Mouse (Mus musculus) hindbrain, embryonic 13.5 days (tissue): ENCODE results near the gene Arhgap45. TPM values are rescaled to one million over a fixed set of nuclear protein-coding genes. Genes with fewer than 3 reads are reported as not detected.

Experiments used
- ATAC-seq: fragments of 200-750 bp; cut with Nextera tagmentation; 2 replicates; pipeline ENCODE4 v1.8.0; 2017; ENCODE audit warnings: moderate TSS enrichment; ENCODE audit not compliant: low FRiP score
- H3K27ac ChIP-seq: fragments of 300-500 bp; sonication (generic); 2 replicates; pipeline ENCODE4 v1.5.1; 2015; ENCODE audit warnings: inconsistent platforms, mild to moderate bottlenecking, moderate library complexity
- H3K27me3 ChIP-seq: fragments of 300-500 bp; sonication (generic); 2 replicates; pipeline ENCODE4 v1.6.1; 2015; ENCODE audit warnings: mild to moderate bottlenecking, inconsistent platforms
- H3K36me3 ChIP-seq: fragments of 300-500 bp; sonication (generic); 2 replicates; pipeline ENCODE4 v1.6.1; 2015; ENCODE audit warnings: mild to moderate bottlenecking, inconsistent platforms
- H3K4me1 ChIP-seq: fragments of 300-500 bp; sonication (generic); replicated peaks from 2 replicates; pipeline ENCODE4 v1.6.1; 2015; ENCODE audit warnings: inconsistent platforms
- H3K4me2 ChIP-seq: fragments of 300-500 bp; sonication (generic); 2 replicates; pipeline ENCODE4 v1.6.1; 2015; ENCODE audit warnings: inconsistent platforms, mild to moderate bottlenecking, moderate library complexity
- H3K4me3 ChIP-seq: fragments of 300-500 bp; sonication (generic); 2 replicates; pipeline ENCODE4 v1.5.1; 2015; ENCODE audit warnings: mild to moderate bottlenecking, inconsistent platforms
- H3K9ac ChIP-seq: fragments of 300-500 bp; sonication (generic); 2 replicates; pipeline ENCODE4 v1.6.1; 2015; ENCODE audit warnings: mild to moderate bottlenecking, inconsistent platforms
- H3K9me3 ChIP-seq: fragments of 300-500 bp; sonication (generic); 2 replicates; pipeline ENCODE4 v1.6.1; 2016; ENCODE audit warnings: inconsistent platforms
- WGBS: fragments of 180-500 bp; shearing (Covaris S2); methylation state at CpG from one replicate; pipeline ENCODE4 v1.1.7; 2015; 5-methylcytosine and 5-hydroxymethylcytosine counted together
- polyA plus RNA-seq: library from polyadenylated mRNA; unstranded; fragments of >200 nt; fragmentation: Nextera tagmentation; extraction: Ambion mirVana; gene quantifications from 2 replicates; pipeline ENCODE4 v1.2.1, GENCODE M21; 2015

The Arhgap45 gene
- polyA plus RNA-seq, result 2.5 and 2.8 TPM in 2 replicates

DNA sequence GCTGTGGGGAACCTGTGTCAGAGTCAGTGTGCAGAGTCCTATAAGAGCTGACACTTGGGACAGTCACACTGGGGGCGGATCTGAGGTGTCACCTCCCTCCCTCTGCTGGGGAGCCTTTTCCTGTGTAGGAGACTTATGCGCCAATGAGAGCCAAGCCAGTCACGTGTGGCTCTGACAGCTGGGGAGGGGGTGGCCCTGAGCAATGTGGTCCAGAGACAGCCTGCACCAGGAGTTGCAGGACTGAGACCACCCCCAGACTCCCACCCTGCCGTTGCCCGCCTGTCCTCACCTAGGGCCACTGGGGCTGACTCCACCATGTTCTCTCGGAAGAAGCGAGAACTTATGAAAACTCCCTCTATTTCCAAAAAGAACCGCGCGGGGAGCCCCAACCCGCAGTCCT, at the start of gene Arhgap45:
Gene Arhgap45, plus strand, starts transcription at position 143 of the 400 bp plus-strand sequence.
- no peak within 1 kb of the TSS for H3K27ac ChIP-seq
- peaks cover 4% of the 10 kb centered on the region; the same call in 1 of the 2 replicates for H3K9me3 ChIP-seq
- WGBS, result 73% methylated on average over 11 of the region's 11 CpGs
- H3K4me3 ChIP-seq, result no peak within 1 kb of the TSS
- no peak within 1 kb of the TSS; the same call in 1 of the 2 replicates for H3K9ac ChIP-seq
- H3K27me3 ChIP-seq, result peaks cover 95% of the 10 kb centered on the region
- ATAC-seq, result no peak
- 0 out of 2 replicates have a peak, but pooled peaks cover 6% of the 10 kb centered on the region for H3K4me1 ChIP-seq
- peaks cover 26% of the 10 kb centered on the region for H3K36me3 ChIP-seq
- no peak within 1 kb of the TSS for H3K4me2 ChIP-seq

DNA sequence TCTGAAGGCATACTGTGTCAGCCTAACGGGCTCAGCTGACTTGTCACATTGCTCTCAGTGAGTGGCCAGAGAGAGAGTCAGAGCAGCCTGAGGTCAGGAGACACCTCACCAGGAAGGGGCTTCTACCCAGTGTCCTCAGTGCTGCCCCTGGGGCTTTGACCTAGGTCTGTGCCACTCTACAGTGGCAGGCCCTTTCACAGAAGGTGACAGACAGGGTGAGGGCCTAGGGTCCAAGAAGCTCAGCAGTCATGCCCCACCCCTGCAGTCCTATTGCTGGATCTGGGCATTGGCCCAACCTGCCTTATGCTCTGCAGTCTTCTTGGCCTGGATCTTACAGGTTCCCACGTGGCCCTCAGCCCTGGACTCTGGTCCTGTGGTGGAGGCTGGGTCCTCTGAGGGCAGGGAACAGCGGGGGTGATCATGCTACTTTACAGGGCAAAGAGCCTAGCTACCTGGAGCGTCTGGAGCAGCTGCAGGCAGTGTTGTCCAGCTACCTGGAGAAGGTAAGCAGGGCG, 49.5 kb upstream of the Arhgap45 start:
- Histone ChIP-seq H3K4me3 (no peak overlapping the region), H3K36me3 (peaks cover 64% of the 10 kb centered on the region), H3K9me3 (no peaks in the 10 kb centered on the region), H3K27ac (no peak overlapping the region), H3K9ac (peak overlapping the region; percentile 13; the same call in 1 of the 2 replicates), H3K4me2 (no peak overlapping the region), H3K27me3 (peaks cover 40% of the 10 kb centered on the region), H3K4me1 (peaks cover 10% of the 10 kb centered on the region)
- ATAC-seq, result no peak
- 99% methylated on average over 5 of the region's 5 CpGs for WGBS

- WGBS, result 86% methylated on average over 1 of the region's 1 CpGs
- Histone ChIP-seq H3K9me3 (no peaks in the 10 kb centered on the region), H3K4me2 (no peak overlapping the region), H3K27me3 (peaks cover 52% of the 10 kb centered on the region), H3K27ac (no peak overlapping the region), H3K4me1 (peaks cover 10% of the 10 kb centered on the region), H3K9ac (no peak overlapping the region), H3K4me3 (no peak overlapping the region), H3K36me3 (peaks cover 53% of the 10 kb centered on the region)
- no peak for ATAC-seq
Observed at GRCm38 (mm10) chr10:79968181-79968580, 48.3 kb upstream of the Arhgap45 start.

DNA sequence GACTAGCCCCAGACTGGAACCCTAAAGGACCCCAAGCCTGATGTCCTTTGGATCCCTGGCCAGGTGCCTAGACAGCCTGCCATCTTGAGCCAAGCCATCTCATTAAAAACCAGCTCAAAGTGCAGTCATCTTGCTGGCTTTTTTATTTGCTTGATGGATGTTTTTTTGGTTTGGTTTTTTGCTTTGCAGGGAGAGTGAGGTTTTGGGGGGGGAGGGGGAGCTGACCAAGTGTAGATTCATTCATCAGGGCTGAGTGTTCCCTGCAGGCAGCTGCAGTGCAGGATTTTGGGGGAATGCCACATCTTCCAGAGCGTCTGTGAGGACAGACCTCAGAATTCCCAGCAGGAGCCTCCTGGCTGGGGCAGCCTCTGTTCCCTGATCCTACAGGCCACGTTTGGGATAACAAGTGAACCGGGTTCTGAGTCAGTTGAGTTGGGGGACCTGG, 47.3 kb upstream of the Arhgap45 start:
- Histone ChIP-seq H3K4me2 (no peak overlapping the region), H3K27me3 (peaks cover 57% of the 10 kb centered on the region), H3K9me3 (no peaks in the 10 kb centered on the region), H3K4me1 (peaks cover 10% of the 10 kb centered on the region), H3K9ac (no peak overlapping the region), H3K36me3 (peaks cover 50% of the 10 kb centered on the region), H3K27ac (no peak overlapping the region), H3K4me3 (no peak overlapping the region)
- ATAC-seq, result no peak
- WGBS, result 12% methylated on average over 3 of the region's 3 CpGs

- peak within 1 kb of the TSS; percentile 67 for H3K9ac ChIP-seq
- H3K27me3 ChIP-seq, result peaks cover 57% of the 10 kb centered on the region
- H3K4me1 ChIP-seq, result peaks cover 10% of the 10 kb centered on the region
- H3K27ac ChIP-seq, result no peak within 1 kb of the TSS
- 8% methylated on average over 47 of the region's 47 CpGs for WGBS
- H3K4me2 ChIP-seq, result peak within 1 kb of the TSS; percentile 62
- H3K9me3 ChIP-seq, result no peaks in the 10 kb centered on the region
- ATAC-seq, result no peak
- H3K36me3 ChIP-seq, result peaks cover 50% of the 10 kb centered on the region
- H3K4me3 ChIP-seq, result peak within 1 kb of the TSS; percentile 37
Observed at GRCm38 (mm10) chr10:79970415-79971182, 45.9 kb upstream of the Arhgap45 start, which contains the start of gene Grin3b. Gene Grin3b (plus strand): TSS chr10:79970715.

GRCm38 (mm10) chr10:79971183-79971497, 45.3 kb upstream of the Arhgap45 start:
- Histone ChIP-seq H3K27me3 (peaks cover 57% of the 10 kb centered on the region), H3K4me1 (peaks cover 10% of the 10 kb centered on the region), H3K9ac (peak overlapping the region; percentile 67), H3K4me2 (peak overlapping the region; percentile 62), H3K27ac (no peak overlapping the region), H3K9me3 (no peaks in the 10 kb centered on the region), H3K4me3 (peak overlapping the region; percentile 37), H3K36me3 (peaks cover 50% of the 10 kb centered on the region)
- ATAC-seq, result no peak
- 4% methylated on average over 21 of the region's 21 CpGs for WGBS

DNA sequence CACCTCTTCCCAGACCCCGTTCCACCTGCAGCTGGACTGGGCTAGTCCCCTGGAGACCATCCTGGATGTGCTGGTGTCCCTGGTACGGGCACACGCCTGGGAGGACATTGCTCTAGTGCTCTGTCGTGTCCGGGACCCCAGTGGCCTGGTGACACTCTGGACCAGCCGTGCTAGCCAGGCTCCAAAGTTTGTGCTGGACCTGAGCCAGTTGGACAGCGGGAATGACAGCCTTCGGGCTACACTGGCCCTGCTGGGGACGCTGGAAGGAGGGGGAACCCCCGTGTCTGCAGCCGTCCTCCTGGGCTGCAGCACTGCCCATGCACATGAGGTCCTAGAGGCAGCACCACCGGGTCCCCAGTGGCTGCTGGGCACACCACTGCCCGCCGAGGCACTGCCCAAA, 43.6 kb upstream of the Arhgap45 start:
- Histone ChIP-seq H3K27ac (no peak overlapping the region), H3K4me1 (peaks cover 10% of the 10 kb centered on the region), H3K27me3 (peaks cover 57% of the 10 kb centered on the region), H3K9ac (0 out of 2 replicates have a peak overlapping the region, but pooled peaks have one; percentile 35), H3K36me3 (peaks cover 50% of the 10 kb centered on the region), H3K4me2 (no peak overlapping the region), H3K4me3 (no peak overlapping the region), H3K9me3 (no peaks in the 10 kb centered on the region)
- no peak for ATAC-seq
- 57% methylated on average over 14 of the region's 14 CpGs for WGBS

- no peak for ATAC-seq
Observed at GRCm38 (mm10) chr10:79974087-79974486, 42.4 kb upstream of the Arhgap45 start.

DNA sequence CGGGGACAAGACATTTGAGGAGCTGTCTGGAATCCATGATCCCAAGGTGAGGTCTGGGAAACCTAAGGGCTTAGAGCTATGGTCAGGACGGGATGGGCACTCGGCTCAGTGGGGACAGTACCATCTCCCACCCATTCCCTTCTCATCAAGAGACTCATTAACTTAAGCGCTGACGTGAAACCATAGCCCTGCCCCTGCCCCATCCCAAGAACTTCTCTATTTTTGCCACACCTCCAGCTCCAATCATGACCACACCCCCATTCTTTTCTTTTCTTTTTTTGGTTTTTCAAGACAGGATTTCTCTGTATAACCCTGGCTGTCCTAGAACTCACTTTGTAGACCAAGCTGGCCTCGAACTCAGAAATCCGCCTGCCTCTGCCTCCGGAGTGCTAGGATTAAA, 41.8 kb upstream of the Arhgap45 start:
- H3K9ac ChIP-seq, result no peak overlapping the region
- H3K27me3 ChIP-seq, result peaks cover 40% of the 10 kb centered on the region
- H3K4me2 ChIP-seq, result no peak overlapping the region
- ATAC-seq, result no peak
- no peaks in the 10 kb centered on the region for H3K9me3 ChIP-seq
- H3K27ac ChIP-seq, result no peak overlapping the region
- peaks cover 62% of the 10 kb centered on the region for H3K36me3 ChIP-seq
- WGBS, result 88% methylated on average over 8 of the region's 8 CpGs
- no peak overlapping the region for H3K4me3 ChIP-seq
- peaks cover 11% of the 10 kb centered on the region for H3K4me1 ChIP-seq

More at GRCm38 (mm10) chr10:79974087-79974486, 42.4 kb upstream of the Arhgap45 start:
- Histone ChIP-seq H3K36me3 (peaks cover 56% of the 10 kb centered on the region), H3K4me2 (no peak overlapping the region), H3K4me3 (no peak overlapping the region), H3K4me1 (peaks cover 10% of the 10 kb centered on the region), H3K27me3 (peaks cover 46% of the 10 kb centered on the region), H3K9me3 (no peaks in the 10 kb centered on the region), H3K27ac (no peak overlapping the region), H3K9ac (no peak overlapping the region)
- WGBS, result 92% methylated on average over 21 of the region's 21 CpGs

- no peak for ATAC-seq
- Histone ChIP-seq H3K27me3 (peaks cover 25% of the 10 kb centered on the region), H3K9me3 (no peaks in the 10 kb centered on the region), H3K9ac (no peak overlapping the region), H3K36me3 (peaks cover 69% of the 10 kb centered on the region), H3K27ac (no peak overlapping the region), H3K4me3 (no peak overlapping the region), H3K4me1 (peaks cover 18% of the 10 kb centered on the region), H3K4me2 (no peak overlapping the region)
- 85% methylated on average over 28 of the region's 28 CpGs for WGBS
Observed at GRCm38 (mm10) chr10:79976071-79976721, 40.3 kb upstream of the Arhgap45 start.

- Histone ChIP-seq H3K9ac (no peak overlapping the region), H3K4me1 (peaks cover 21% of the 10 kb centered on the region), H3K4me2 (no peak overlapping the region), H3K36me3 (peaks cover 71% of the 10 kb centered on the region), H3K4me3 (no peak overlapping the region), H3K27ac (no peak overlapping the region), H3K9me3 (no peaks in the 10 kb centered on the region), H3K27me3 (peaks cover 20% of the 10 kb centered on the region)
- ATAC-seq, result no peak
- 68% methylated on average over 36 of the region's 36 CpGs for WGBS
Observed at GRCm38 (mm10) chr10:79976722-79977107, 39.7 kb upstream of the Arhgap45 start.

GRCm38 (mm10) chr10:79977324-79977723, 39.1 kb upstream of the Arhgap45 start:
- peaks cover 14% of the 10 kb centered on the region for H3K27me3 ChIP-seq
- no peaks in the 10 kb centered on the region for H3K9me3 ChIP-seq
- no peak for ATAC-seq
- peaks cover 71% of the 10 kb centered on the region for H3K36me3 ChIP-seq
- WGBS, result 81% methylated on average over 28 of the region's 28 CpGs
- peaks cover 26% of the 10 kb centered on the region for H3K4me1 ChIP-seq
- no peak overlapping the region for H3K4me2 ChIP-seq
- no peak overlapping the region for H3K9ac ChIP-seq
- no peak overlapping the region for H3K27ac ChIP-seq
- no peak overlapping the region for H3K4me3 ChIP-seq
